Mouse (Mus musculus) activated CD4-positive, CD25-positive, alpha-beta regulatory T cell (primary cell): ENCODE results near the gene Plppr1. TPM values are rescaled to one million over a fixed set of nuclear protein-coding genes. Genes with fewer than 3 reads are reported as not detected.

ENCODE experiments used
- polyA plus RNA-seq, 2 experiments: library from polyadenylated mRNA; unstranded; fragments of 100-300 nt; shearing (Covaris generic); gene quantifications; one replicate each; pipeline ENCODE4 v1.2.1; 2017

The Plppr1 gene
- polyA plus RNA-seq, result under 1 TPM; 0.07 to 0.12 TPM

GRCm38 (mm10) chr4:49059021-49059401, at the start of gene Plppr1:
Plppr1 (plus strand) TSS chr4:49059273.

